Mouse (Mus musculus) forebrain, embryonic 16.5 days (tissue): Measurements from ENCODE around the gene H2al1g. TPM values are rescaled to one million over a fixed set of nuclear protein-coding genes. Genes with fewer than 3 reads are reported as not detected.
"Not testable (repeated sequence)": the region's sequence is repeated elsewhere in the genome, so short reads cannot be mapped to it uniquely, and the experiment has no call there.

Source experiments
- ATAC-seq: fragments of 200-750 bp; cut with Nextera tagmentation; 2 replicates; pipeline ENCODE4 v1.8.0; 2017; ENCODE audit warnings: mild to moderate bottlenecking, moderate library complexity
- H3K27ac ChIP-seq: fragments of 300-500 bp; sonication (generic); 2 replicates; pipeline ENCODE4 v1.5.1; 2014; ENCODE audit warnings: low read length, control low read depth
- H3K27me3 ChIP-seq: fragments of 300-500 bp; sonication (generic); replicated peaks from 2 replicates; pipeline ENCODE4 v1.6.1; 2014; ENCODE audit warnings: low read length; ENCODE audit not compliant: control insufficient read depth, insufficient read depth
- H3K36me3 ChIP-seq: fragments of 300-500 bp; sonication (generic); 2 replicates; pipeline ENCODE4 v1.6.1; 2014; ENCODE audit not compliant: control insufficient read depth, insufficient read depth
- H3K4me1 ChIP-seq: fragments of 300-500 bp; sonication (generic); replicated peaks from 2 replicates; pipeline ENCODE4 v1.6.1; 2014; ENCODE audit warnings: low read length; ENCODE audit not compliant: control insufficient read depth, insufficient read depth
- H3K4me2 ChIP-seq: fragments of 300-500 bp; sonication (generic); 2 replicates; pipeline ENCODE4 v1.6.1; 2014; ENCODE audit warnings: mild to moderate bottlenecking, low read length, control low read depth
- H3K4me3 ChIP-seq: fragments of 300-500 bp; sonication (generic); replicated peaks from 2 replicates; pipeline ENCODE4 v1.5.1; 2014; ENCODE audit warnings: mild to moderate bottlenecking, low read length, control low read depth
- H3K9ac ChIP-seq: fragments of 300-500 bp; sonication (generic); replicated peaks from 2 replicates; pipeline ENCODE4 v1.6.1; 2014; ENCODE audit warnings: low read depth, low read length, control low read depth
- H3K9me3 ChIP-seq: fragments of 300-500 bp; sonication (generic); 2 replicates; pipeline ENCODE4 v1.6.1; 2016; ENCODE audit warnings: low read length; ENCODE audit not compliant: control insufficient read depth
- WGBS: fragments of 180-500 bp; shearing (Covaris S2); extraction: QIAGEN DNeasy Blood & Tissue Kit; methylation state at CpG from one replicate; pipeline ENCODE4 v1.1.7; 2014; 5-methylcytosine and 5-hydroxymethylcytosine counted together
- polyA plus RNA-seq: library from polyadenylated mRNA; unstranded; fragments of >200 nt; fragmentation: Nextera tagmentation; extraction: Ambion mirVana; gene quantifications from 2 replicates; pipeline ENCODE4 v1.2.1, GENCODE M21; 2015

H2al1g gene
- polyA plus RNA-seq = not detected in 2 replicates

DNA sequence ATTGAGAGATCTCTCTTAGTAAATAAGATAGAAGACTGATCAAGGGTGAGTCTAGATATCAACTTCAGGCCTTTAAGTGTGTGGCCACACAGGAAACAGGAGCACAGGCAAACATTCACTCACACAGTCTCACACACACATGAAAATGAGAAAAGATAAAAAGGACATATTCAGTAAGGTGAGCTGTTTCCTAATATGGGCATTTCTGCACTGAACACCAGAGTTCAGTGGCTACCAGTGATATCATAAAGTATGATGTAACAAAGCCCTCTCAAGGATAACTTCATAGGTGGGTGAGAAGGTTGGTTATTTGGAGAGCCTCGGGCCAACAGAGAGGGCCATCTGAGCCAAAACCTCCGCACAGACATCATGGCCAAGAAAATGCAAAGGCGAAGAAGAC, at the start of gene H2al1g:
Gene H2al1g (plus strand): TSS at position 301 of the 400 bp plus-strand sequence.
- not testable (repeated sequence) for H3K9me3 ChIP-seq, H3K4me3 ChIP-seq, ATAC-seq, H3K27me3 ChIP-seq, H3K4me2 ChIP-seq, H3K36me3 ChIP-seq, H3K9ac ChIP-seq, H3K27ac ChIP-seq, H3K4me1 ChIP-seq
- WGBS = no CpG with 5 or more reads among the region's 3 CpGs

DNA sequence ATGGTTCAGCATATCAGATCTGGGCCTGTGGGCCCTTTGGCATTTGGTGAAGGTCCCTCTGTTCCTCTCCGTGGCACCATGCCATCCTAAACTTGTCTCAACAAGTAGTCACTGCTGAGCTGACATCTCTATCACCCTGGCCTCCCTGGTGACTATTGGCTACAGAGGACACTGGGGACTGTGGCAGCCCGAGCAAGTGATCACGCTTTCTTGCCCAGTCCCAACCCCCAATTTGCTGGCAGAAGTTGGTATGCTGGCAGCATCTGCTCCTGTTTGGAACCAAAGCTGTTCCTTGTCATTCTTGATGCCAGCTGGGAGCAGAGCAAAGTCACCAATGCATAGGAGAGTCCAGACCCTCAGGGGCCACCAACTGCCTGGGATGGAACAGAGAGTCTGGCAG, 49.0 kb upstream of the H2al1g start:
- 83% methylated on average over 3 of the region's 3 CpGs for WGBS
- H3K9ac ChIP-seq = no peak overlapping the region
- peak; percentile 49 for ATAC-seq

DNA sequence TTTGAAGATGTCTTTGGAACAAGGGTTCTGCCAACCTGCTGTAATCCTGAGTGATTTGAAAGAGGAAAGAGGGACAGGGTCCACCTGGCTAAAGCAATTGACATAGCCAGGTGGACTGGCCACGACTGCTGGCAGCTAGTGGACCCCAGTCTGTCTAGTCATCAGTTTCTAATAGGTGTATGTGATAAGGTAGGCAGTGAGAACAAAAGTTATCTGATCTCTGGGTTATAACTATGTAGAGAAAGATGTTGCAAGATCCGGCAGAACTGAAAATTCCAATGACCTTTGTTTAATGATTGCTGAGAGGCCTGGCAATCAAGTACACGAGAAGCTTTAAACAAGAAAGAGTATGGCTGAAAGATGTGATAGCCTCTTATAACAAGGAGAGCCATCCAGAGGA, 44.9 kb upstream of the H2al1g start:
- WGBS = 75% methylated on average over 3 of the region's 3 CpGs
- no peaks in the 10 kb centered on the region for H3K27me3 ChIP-seq

More for the DNA sequence above, 49.0 kb upstream of the H2al1g start:
- Histone ChIP-seq H3K9me3 (no peaks in the 10 kb centered on the region), H3K36me3 (no peaks in the 10 kb centered on the region), H3K27me3 (no peaks in the 10 kb centered on the region), H3K4me2 (no peak overlapping the region), H3K4me3 (no peak overlapping the region), H3K27ac (no peak overlapping the region), H3K4me1 (no peaks in the 10 kb centered on the region)

DNA sequence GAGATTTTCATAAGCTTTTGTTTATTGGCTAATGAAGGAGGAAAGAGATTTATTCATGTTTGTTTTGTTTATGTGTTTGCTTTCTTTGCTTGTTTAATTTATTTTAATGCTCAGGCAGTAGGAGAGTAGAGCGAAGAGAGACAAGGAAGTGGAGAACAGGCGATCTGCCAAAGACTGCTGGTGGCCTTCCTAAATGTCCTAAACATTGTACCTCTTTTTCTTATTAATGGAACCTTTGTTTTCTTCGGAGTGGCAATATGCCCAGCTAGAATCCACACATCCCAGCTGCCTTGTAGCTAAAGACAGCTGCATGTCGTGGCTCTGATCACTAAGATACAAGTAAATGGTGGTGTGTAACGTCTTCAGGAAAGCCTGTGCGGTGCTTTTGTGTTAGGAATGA, 41.0 kb upstream of the H2al1g start:
- Histone ChIP-seq H3K9ac (no peak overlapping the region), H3K4me3 (no peak overlapping the region), H3K36me3 (no peaks in the 10 kb centered on the region), H3K4me2 (no peak overlapping the region), H3K9me3 (no peaks in the 10 kb centered on the region), H3K27me3 (no peaks in the 10 kb centered on the region), H3K4me1 (no peaks in the 10 kb centered on the region), H3K27ac (no peak overlapping the region)
- no peak for ATAC-seq
- 56% methylated on average over 6 of the region's 6 CpGs for WGBS

More for the DNA sequence above, 44.9 kb upstream of the H2al1g start:
- Histone ChIP-seq H3K4me2 (no peak overlapping the region), H3K4me3 (no peak overlapping the region), H3K9me3 (no peaks in the 10 kb centered on the region), H3K27ac (no peak overlapping the region), H3K4me1 (no peaks in the 10 kb centered on the region), H3K36me3 (no peaks in the 10 kb centered on the region), H3K9ac (no peak overlapping the region)
- no peak for ATAC-seq

DNA sequence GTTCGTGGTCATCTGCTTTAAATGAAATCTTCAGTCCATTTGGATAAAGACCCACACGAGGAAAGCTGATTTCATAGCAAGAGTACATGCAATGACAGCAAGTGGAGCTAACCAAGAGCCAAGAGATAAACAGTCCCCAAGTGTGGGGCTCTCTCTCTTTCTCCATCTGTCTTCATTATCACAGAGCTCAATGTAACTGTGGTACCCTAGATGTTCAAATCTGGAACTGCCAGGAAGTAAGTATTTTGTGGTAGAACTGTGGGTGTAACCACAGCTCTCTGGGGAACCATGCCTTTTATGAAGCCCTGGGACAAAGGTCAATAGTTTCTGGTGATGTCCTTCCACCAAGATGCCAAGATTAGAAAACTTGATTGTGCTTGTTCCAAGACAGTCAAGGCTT, 37.3 kb upstream of the H2al1g start:
- Histone ChIP-seq H3K9me3 (no peaks in the 10 kb centered on the region), H3K4me3 (no peak overlapping the region), H3K4me2 (no peak overlapping the region), H3K4me1 (no peaks in the 10 kb centered on the region), H3K27ac (no peak overlapping the region), H3K9ac (no peak overlapping the region), H3K27me3 (no peaks in the 10 kb centered on the region), H3K36me3 (no peaks in the 10 kb centered on the region)
- ATAC-seq = no peak
- 78% methylated on average over 2 of the region's 2 CpGs for WGBS

DNA sequence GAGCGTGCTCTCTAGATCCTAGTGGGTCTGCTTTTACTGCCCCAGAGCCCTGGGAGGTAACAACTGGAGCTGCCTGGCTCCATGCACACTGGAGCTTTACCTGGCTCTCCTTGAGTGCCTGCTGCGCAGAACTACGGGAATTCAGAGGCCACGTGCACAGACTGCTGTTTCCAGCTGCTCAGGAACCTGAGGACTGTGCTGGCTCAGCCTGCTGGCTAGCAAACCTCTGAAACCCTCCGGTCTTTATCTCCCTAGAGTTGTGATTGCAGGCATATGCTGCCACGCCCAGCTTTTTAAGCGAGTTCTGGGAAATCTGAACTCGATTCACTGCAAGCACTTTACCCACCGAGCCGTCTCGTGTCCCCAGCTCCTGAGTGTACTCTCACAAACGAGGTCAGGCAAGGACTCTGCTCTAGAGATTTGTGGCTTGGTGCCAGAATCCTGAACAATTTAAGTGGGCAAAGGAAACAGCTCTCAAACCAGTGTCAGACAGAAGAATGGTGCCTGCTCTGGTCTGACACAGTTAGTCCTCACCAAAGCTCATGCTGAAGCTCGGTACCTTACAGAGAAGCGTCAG, 29.7 kb upstream of the H2al1g start:
- H3K9me3 ChIP-seq = no peaks in the 10 kb centered on the region; the same call in 1 of the 2 replicates
- no peak overlapping the region for H3K4me3 ChIP-seq
- no peaks in the 10 kb centered on the region for H3K4me1 ChIP-seq
- no peak overlapping the region for H3K4me2 ChIP-seq
- no peaks in the 10 kb centered on the region for H3K36me3 ChIP-seq
- H3K9ac ChIP-seq = no peak overlapping the region
- WGBS = 68% methylated on average over 14 of the region's 14 CpGs
- H3K27me3 ChIP-seq = 0 out of 2 replicates have a peak, but pooled peaks cover 2% of the 10 kb centered on the region
- no peak for ATAC-seq
- H3K27ac ChIP-seq = no peak overlapping the region

DNA sequence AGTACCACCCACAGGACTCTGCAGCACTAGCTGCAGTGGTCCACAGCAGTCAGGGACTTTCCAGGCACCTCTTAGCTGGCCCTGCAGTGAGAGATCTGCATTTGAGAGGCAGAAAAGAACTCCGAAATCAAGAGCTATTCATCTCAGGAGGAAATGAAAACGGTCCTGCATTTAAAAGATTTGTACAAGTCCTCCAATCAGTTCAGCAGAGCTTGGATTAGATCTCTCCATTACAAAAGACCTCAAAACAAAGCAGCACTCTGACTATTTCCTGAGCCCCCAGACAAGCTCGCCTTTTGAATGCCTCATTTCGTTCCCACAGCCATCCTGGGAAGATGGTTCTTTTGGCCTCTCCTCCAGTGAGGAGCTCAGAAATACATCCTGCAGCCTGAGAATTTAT, 28.8 kb upstream of the H2al1g start:
- Histone ChIP-seq H3K27ac (no peak overlapping the region), H3K9ac (no peak overlapping the region), H3K4me3 (no peak overlapping the region), H3K27me3 (0 out of 2 replicates have a peak, but pooled peaks cover 2% of the 10 kb centered on the region), H3K4me2 (no peak overlapping the region), H3K9me3 (no peaks in the 10 kb centered on the region; the same call in 1 of the 2 replicates), H3K4me1 (no peaks in the 10 kb centered on the region), H3K36me3 (no peaks in the 10 kb centered on the region)
- 38% methylated on average over 4 of the region's 4 CpGs for WGBS
- ATAC-seq = no peak

DNA sequence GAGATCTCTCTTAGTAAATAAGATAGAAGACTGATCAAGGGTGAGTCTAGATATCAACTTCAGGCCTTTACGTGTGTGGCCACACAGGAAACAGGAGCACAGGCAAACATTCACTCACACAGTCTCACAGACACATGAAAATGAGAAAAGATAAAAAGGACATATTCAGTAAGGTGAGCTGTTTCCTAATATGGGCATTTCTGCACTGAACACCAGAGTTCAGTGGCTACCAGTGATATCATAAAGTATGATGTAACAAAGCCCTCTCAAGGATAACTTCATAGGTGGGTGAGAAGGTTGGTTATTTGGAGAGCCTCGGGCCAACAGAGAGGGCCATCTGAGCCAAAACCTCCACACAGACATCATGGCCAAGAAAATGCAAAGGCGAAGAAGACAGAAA, 19.1 kb upstream of the H2al1g start, which contains the start of gene H2al1a:
Gene H2al1a (plus strand): TSS at position 301 of the 400 bp plus-strand sequence.
- H3K27ac ChIP-seq, H3K4me1 ChIP-seq, H3K9ac ChIP-seq, H3K36me3 ChIP-seq, H3K9me3 ChIP-seq, H3K4me2 ChIP-seq, ATAC-seq, H3K27me3 ChIP-seq, H3K4me3 ChIP-seq: not testable (repeated sequence)
- no CpG with 5 or more reads among the region's 3 CpGs for WGBS

DNA sequence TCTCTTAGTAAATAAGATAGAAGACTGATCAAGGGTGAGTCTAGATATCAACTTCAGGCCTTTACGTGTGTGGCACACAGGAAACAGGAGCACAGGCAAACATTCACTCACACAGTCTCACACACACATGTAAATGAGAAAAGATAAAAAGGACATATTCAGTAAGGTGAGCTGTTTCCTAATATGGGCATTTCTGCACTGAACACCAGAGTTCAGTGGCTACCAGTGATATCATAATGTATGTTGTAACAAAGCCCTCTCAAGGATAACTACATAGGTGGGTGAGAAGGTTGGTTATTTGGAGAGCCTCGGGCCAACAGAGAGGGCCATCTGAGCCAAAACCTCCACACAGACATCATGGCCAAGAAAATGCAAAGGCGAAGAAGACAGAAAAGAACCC, 15.9 kb upstream of the H2al1g start, which contains the start of gene H2al1b:
Gene H2al1b (plus strand): TSS at position 301 of the 400 bp plus-strand sequence.
- not testable (repeated sequence) for H3K9me3 ChIP-seq, ATAC-seq, H3K9ac ChIP-seq, H3K27me3 ChIP-seq, H3K4me1 ChIP-seq, H3K27ac ChIP-seq, H3K36me3 ChIP-seq, H3K4me2 ChIP-seq, H3K4me3 ChIP-seq
- 93% methylated on average over 1 of the region's 3 CpGs for WGBS

DNA sequence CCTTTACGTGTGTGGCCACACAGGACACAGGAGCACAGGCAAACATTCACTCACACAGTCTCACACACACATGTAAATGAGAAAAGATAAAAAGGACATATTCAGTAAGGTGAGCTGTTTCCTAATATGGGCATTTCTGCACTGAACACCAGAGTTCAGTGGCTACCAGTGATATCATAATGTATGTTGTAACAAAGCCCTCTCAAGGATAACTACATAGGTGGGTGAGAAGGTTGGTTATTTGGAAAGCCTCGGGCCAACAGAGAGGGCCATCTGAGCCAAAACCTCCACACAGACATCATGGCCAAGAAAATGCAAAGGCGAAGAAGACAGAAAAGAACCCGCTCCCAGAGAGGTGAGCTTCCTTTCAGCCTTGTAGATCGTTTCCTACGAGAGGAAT, 12.7 kb upstream of the H2al1g start, which contains the start of gene H2al1c:
Gene H2al1c (plus strand): TSS at position 301 of the 400 bp plus-strand sequence.
- H3K4me1 ChIP-seq, H3K27ac ChIP-seq, H3K4me2 ChIP-seq, ATAC-seq, H3K9ac ChIP-seq, H3K4me3 ChIP-seq, H3K36me3 ChIP-seq, H3K27me3 ChIP-seq, H3K9me3 ChIP-seq: not testable (repeated sequence)
- WGBS = 75% methylated on average over 1 of the region's 6 CpGs
